Mouse (Mus musculus): ENCODE measurements at regions not wholly inside any gene's neighbourhood (a gene's known extent, or its start where the extent isn't known, plus 50 kb on each side); places are given as distances from the start of the nearest gene placed in this dataset.
A peak's percentile ranks its signal among the peaks of the same experiment; 100 is the strongest.

- no peak overlapping the region for H3K4me2 ChIP-seq (ENCODE audit: low read depth, low read length)
- no peaks in the 10 kb centered on the region for H3K27me3 ChIP-seq (ENCODE audit: control insufficient read depth, insufficient read depth, low read length)
- TF ChIP-seq CTCF (IDR thresholded peaks at IDR 0.05; ENCODE audit: low read depth) = no peak
- TF ChIP-seq EP300 (IDR thresholded peaks at IDR 0.05; ENCODE audit: low read depth) = no peak
- H3K9ac ChIP-seq (replicated peaks; ENCODE audit: low read depth, low read length) = no peak overlapping the region
- H3K9me3 ChIP-seq (replicated peaks; ENCODE audit: control insufficient read depth, low read length) = no peaks in the 10 kb centered on the region
- peak; percentile 24 for DNase-seq (ENCODE audit: low spot score)
- H3K36me3 ChIP-seq (replicated peaks; ENCODE audit: control insufficient read depth, insufficient read depth, low read length) = no peaks in the 10 kb centered on the region
- ATAC-seq (ENCODE audit: insufficient read depth, low read depth) = peak; percentile 55
- H3K4me1 ChIP-seq (ENCODE audit: control insufficient read depth, insufficient read depth) = no peaks in the 10 kb centered on the region
- no peak overlapping the region for H3K27ac ChIP-seq (ENCODE audit: low read depth)
- 71% methylated on average over 13 of the region's 13 CpGs for WGBS
- no peak overlapping the region for H3K4me3 ChIP-seq (ENCODE audit: low read depth, low read length)
Measured at GRCm38 (mm10) chr5:73729646-73730045, 78.5 kb downstream of the Spata18 start.

- ATAC-seq (ENCODE audit: insufficient read depth, low read depth) (no peak), DNase-seq (ENCODE audit: low spot score) (no peak)
- Histone ChIP-seq H3K27ac (ENCODE audit: low read depth) (no peak overlapping the region), H3K4me3 (ENCODE audit: low read depth, low read length) (no peak overlapping the region), H3K4me2 (ENCODE audit: low read depth, low read length) (no peak overlapping the region), H3K4me1 (ENCODE audit: control insufficient read depth, insufficient read depth) (no peaks in the 10 kb centered on the region), H3K9me3 (replicated peaks; ENCODE audit: control insufficient read depth, low read length) (no peaks in the 10 kb centered on the region), H3K36me3 (replicated peaks; ENCODE audit: control insufficient read depth, insufficient read depth, low read length) (no peaks in the 10 kb centered on the region), H3K27me3 (ENCODE audit: control insufficient read depth, insufficient read depth, low read length) (no peaks in the 10 kb centered on the region), H3K9ac (replicated peaks; ENCODE audit: low read depth, low read length) (no peak overlapping the region)
- WGBS = 80% methylated on average over 9 of the region's 9 CpGs
- no peak for TF ChIP-seq CTCF (IDR thresholded peaks at IDR 0.05; ENCODE audit: low read depth)
- no peak for TF ChIP-seq EP300 (IDR thresholded peaks at IDR 0.05; ENCODE audit: low read depth)
Measured at GRCm38 (mm10) chr5:73731423-73731822, 80.2 kb downstream of the Spata18 start.

- H3K4me2 ChIP-seq (ENCODE audit: low read depth, low read length) = no peak overlapping the region
- ATAC-seq (ENCODE audit: insufficient read depth, low read depth) (no peak), DNase-seq (ENCODE audit: low spot score) (no peak)
- no peak overlapping the region for H3K27ac ChIP-seq (ENCODE audit: low read depth)
- H3K4me1 ChIP-seq (ENCODE audit: control insufficient read depth, insufficient read depth) = no peaks in the 10 kb centered on the region
- no peaks in the 10 kb centered on the region for H3K9me3 ChIP-seq (replicated peaks; ENCODE audit: control insufficient read depth, low read length)
- no peak overlapping the region for H3K9ac ChIP-seq (replicated peaks; ENCODE audit: low read depth, low read length)
- no peak overlapping the region for H3K4me3 ChIP-seq (ENCODE audit: low read depth, low read length)
- no peak for TF ChIP-seq CTCF (IDR thresholded peaks at IDR 0.05; ENCODE audit: low read depth)
- no peak for TF ChIP-seq EP300 (IDR thresholded peaks at IDR 0.05; ENCODE audit: low read depth)
- WGBS = 62% methylated on average over 9 of the region's 9 CpGs
- H3K27me3 ChIP-seq (ENCODE audit: control insufficient read depth, insufficient read depth, low read length) = no peaks in the 10 kb centered on the region
- no peaks in the 10 kb centered on the region for H3K36me3 ChIP-seq (replicated peaks; ENCODE audit: control insufficient read depth, insufficient read depth, low read length)
Measured at GRCm38 (mm10) chr5:73731991-73732565, 80.9 kb downstream of the Spata18 start.

GRCm38 (mm10) chr5:73740766-73741165 is 89.6 kb downstream of the Spata18 start:
- WGBS = 69% methylated on average over 3 of the region's 3 CpGs
- Histone ChIP-seq H3K27me3 (ENCODE audit: control insufficient read depth, insufficient read depth, low read length) (no peaks in the 10 kb centered on the region), H3K4me3 (ENCODE audit: low read depth, low read length) (no peak overlapping the region), H3K9me3 (replicated peaks; ENCODE audit: control insufficient read depth, low read length) (no peaks in the 10 kb centered on the region), H3K4me2 (ENCODE audit: low read depth, low read length) (no peak overlapping the region), H3K4me1 (ENCODE audit: control insufficient read depth, insufficient read depth) (no peaks in the 10 kb centered on the region), H3K9ac (replicated peaks; ENCODE audit: low read depth, low read length) (no peak overlapping the region), H3K27ac (ENCODE audit: low read depth) (no peak overlapping the region), H3K36me3 (replicated peaks; ENCODE audit: control insufficient read depth, insufficient read depth, low read length) (no peaks in the 10 kb centered on the region)
- DNase-seq (ENCODE audit: low spot score) (no peak), ATAC-seq (ENCODE audit: insufficient read depth, low read depth) (no peak)
- TF ChIP-seq CTCF (IDR thresholded peaks at IDR 0.05; ENCODE audit: low read depth) (no peak), EP300 (IDR thresholded peaks at IDR 0.05; ENCODE audit: low read depth) (no peak)

- no peaks in the 10 kb centered on the region for H3K4me1 ChIP-seq (ENCODE audit: control insufficient read depth, insufficient read depth)
- 80% methylated on average over 11 of the region's 11 CpGs for WGBS
- no peak overlapping the region for H3K4me3 ChIP-seq (ENCODE audit: low read depth, low read length)
- TF ChIP-seq EP300 (IDR thresholded peaks at IDR 0.05; ENCODE audit: low read depth) (no peak), CTCF (IDR thresholded peaks at IDR 0.05; ENCODE audit: low read depth) (no peak)
- no peaks in the 10 kb centered on the region for H3K9me3 ChIP-seq (replicated peaks; ENCODE audit: control insufficient read depth, low read length)
- no peaks in the 10 kb centered on the region for H3K36me3 ChIP-seq (replicated peaks; ENCODE audit: control insufficient read depth, insufficient read depth, low read length)
- H3K4me2 ChIP-seq (ENCODE audit: low read depth, low read length) = no peak overlapping the region
- ATAC-seq (ENCODE audit: insufficient read depth, low read depth) (no peak), DNase-seq (ENCODE audit: low spot score) (no peak)
- H3K27me3 ChIP-seq (ENCODE audit: control insufficient read depth, insufficient read depth, low read length) = no peaks in the 10 kb centered on the region
- no peak overlapping the region for H3K9ac ChIP-seq (replicated peaks; ENCODE audit: low read depth, low read length)
- H3K27ac ChIP-seq (ENCODE audit: low read depth) = no peak overlapping the region
Measured at GRCm38 (mm10) chr5:73741441-73741840, 90.3 kb downstream of the Spata18 start.

GRCm38 (mm10) chr5:73743953-73744352 is 92.8 kb downstream of the Spata18 start:
- Histone ChIP-seq H3K4me3 (ENCODE audit: low read depth, low read length) (no peak overlapping the region), H3K36me3 (replicated peaks; ENCODE audit: control insufficient read depth, insufficient read depth, low read length) (no peaks in the 10 kb centered on the region), H3K9ac (replicated peaks; ENCODE audit: low read depth, low read length) (no peak overlapping the region), H3K4me1 (ENCODE audit: control insufficient read depth, insufficient read depth) (no peaks in the 10 kb centered on the region), H3K27me3 (ENCODE audit: control insufficient read depth, insufficient read depth, low read length) (no peaks in the 10 kb centered on the region), H3K9me3 (replicated peaks; ENCODE audit: control insufficient read depth, low read length) (no peaks in the 10 kb centered on the region), H3K4me2 (ENCODE audit: low read depth, low read length) (no peak overlapping the region), H3K27ac (ENCODE audit: low read depth) (no peak overlapping the region)
- no peak for TF ChIP-seq EP300 (IDR thresholded peaks at IDR 0.05; ENCODE audit: low read depth)
- TF ChIP-seq CTCF (IDR thresholded peaks at IDR 0.05; ENCODE audit: low read depth) = no peak
- ATAC-seq (ENCODE audit: insufficient read depth, low read depth) (no peak), DNase-seq (ENCODE audit: low spot score) (no peak)
- 91% methylated on average over 1 of the region's 1 CpGs for WGBS
